Mouse (Mus musculus): Measurements from ENCODE around the gene Cd320.
"Not testable (repeated sequence)": the region's sequence is repeated elsewhere in the genome, so short reads cannot be mapped to it uniquely, and the experiment has no call there.

The Cd320 gene

GRCm38 (mm10) chr17:33826850-33827249 lies 16.0 kb upstream of the Cd320 start:
- DNase-seq: peak; percentile 76

GRCm38 (mm10) chr17:33828892-33829291 lies 14.0 kb upstream of the Cd320 start:
- DNase-seq: peak; percentile 83

DNA sequence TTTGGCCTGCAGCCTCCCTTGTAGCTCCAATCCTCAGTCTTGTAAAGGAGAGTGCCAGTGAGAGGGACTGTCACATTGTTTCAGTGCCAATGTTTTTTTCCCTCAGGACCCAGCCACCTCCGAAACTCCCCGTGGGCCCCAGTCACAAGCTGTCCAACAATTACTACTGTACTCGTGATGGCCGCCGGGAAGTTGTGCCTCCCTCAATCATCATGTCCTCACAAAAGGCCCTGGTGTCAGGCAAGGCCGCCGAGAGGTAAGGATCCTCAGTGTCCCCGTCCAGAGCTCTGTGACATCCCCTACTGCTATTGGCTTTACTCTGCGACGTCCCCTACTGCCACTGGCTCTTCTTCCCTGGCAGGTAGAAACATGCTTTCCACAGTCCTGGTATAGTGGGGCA lies 13.3 kb upstream of the Cd320 start:
- DNase-seq: no peak

GRCm38 (mm10) chr17:33844196-33844595 lies 1.3 kb downstream of the Cd320 start:
- no peak for DNase-seq

GRCm38 (mm10) chr17:33848139-33848538 lies 5.2 kb downstream of the Cd320 start:
- DNase-seq: no peak

- no peak for DNase-seq
These were observed 8.4 kb downstream of the Cd320 start for GRCm38 (mm10) chr17:33851331-33851730.

DNA sequence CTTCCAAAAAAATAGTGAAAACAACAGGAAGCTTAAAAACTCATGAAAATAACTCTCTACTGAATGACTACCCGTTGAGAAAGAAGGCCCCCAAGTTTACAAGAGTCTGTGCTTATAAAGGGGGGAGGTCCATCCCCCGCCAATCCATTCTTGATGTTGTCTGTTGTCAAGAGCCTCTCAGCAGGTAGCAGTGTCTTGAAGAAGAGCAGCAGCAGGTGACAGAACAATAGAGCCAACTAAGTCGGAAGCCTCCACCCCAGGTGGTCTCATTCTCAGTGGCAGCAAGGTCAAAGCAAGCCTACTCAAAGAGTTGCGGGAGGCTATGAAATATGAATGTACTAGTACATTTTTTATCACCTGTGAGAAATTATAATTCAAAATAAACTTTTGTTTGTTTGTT lies 14.9 kb downstream of the Cd320 start:
- no peak for DNase-seq

GRCm38 (mm10) chr17:33865330-33866030 lies 22.6 kb downstream of the Cd320 start:
- DNase-seq: peak; percentile 53

DNA sequence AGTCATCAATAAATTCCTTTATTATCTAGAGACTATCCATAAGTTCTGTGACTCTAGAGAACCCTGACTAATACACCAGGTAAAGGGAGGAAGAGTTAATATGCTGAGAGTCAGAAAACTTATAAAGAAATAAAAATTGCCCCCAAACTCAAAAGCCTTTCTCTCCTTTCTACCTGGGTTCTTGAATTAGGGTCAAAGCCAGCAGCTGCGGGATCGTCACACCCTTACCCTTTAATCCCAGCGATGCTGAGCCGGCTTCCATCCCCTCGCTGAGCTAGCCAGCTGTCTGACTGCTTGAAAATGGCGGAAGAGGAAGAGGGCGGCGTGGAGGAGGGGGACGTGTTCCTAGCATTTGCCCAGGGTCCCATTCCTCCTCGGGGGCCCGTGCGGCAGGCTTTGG lies 30.6 kb downstream of the Cd320 start, which contains the start of gene Gm7029:
TSS of gene Gm7029 (plus strand) at position 301 of the 400 bp plus-strand sequence.
- DNase-seq: not testable (repeated sequence)

GRCm38 (mm10) chr17:33874411-33874810 lies 31.5 kb downstream of the Cd320 start:
- DNase-seq: no peak

- not testable (repeated sequence) for DNase-seq
These were observed 32.9 kb downstream of the Cd320 start for GRCm38 (mm10) chr17:33875797-33876196.

DNA sequence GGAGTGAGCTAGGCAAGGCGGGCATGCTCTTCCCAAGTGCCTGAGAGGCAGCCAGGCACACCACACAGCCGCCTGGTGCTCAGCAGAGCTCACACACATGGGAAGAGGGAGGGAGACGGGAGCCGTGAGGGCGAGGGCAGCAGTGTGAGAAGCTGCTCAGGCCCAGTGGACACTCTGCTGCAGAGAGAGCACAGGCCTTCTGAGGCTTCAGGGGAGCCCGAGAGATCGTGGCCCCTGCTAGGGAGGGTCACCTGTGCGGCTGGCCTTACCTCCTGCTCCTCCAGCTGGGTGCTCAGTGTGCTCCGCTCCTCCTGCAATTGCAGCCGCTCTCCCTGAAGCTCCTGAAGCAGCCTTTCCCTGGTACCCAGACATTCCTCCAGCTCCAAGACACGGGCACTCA lies 41.4 kb downstream of the Cd320 start:
- not testable (repeated sequence) for DNase-seq

DNA sequence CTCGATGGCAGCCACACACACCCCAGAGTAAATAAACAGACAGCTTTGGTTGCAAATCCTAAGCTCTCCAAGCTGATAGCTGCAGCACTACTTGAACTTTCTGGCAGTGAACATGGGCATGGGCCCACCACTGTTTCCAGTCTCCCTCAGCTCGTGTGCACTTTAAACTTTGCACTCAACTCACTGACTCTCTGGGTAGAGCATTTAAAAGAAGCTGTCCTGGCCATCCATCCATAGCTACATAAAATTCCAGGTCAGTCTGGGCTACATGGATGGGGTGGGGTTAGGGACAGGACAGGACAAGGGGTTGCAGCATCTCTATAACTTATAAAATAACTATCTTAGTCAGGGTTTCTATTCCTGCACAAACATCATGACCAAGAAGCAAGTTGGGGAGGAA lies 44.9 kb downstream of the Cd320 start:
- not testable (repeated sequence) for DNase-seq

DNA sequence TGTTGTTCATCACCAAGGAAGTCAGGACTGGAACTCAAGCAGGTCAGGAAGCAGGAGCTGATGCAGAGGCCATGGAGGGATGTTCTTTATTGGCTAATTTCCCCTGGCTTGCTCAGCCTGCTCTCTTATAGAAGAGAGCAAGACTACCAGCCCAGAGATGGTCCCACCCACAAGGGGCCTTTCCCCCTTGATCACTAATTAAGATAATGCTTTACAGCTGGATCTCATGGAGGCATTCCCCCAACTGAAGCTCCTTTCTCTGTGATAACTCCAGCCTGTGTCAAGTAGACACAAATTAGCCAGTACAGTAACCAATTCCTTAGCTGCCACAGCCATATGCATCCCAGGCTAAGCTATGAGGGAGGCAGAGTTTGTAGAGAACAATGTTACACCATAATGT lies 45.3 kb downstream of the Cd320 start:
- not testable (repeated sequence) for DNase-seq

- not testable (repeated sequence) for DNase-seq
These were observed 47.1 kb downstream of the Cd320 start for GRCm38 (mm10) chr17:33889941-33890532.

DNA sequence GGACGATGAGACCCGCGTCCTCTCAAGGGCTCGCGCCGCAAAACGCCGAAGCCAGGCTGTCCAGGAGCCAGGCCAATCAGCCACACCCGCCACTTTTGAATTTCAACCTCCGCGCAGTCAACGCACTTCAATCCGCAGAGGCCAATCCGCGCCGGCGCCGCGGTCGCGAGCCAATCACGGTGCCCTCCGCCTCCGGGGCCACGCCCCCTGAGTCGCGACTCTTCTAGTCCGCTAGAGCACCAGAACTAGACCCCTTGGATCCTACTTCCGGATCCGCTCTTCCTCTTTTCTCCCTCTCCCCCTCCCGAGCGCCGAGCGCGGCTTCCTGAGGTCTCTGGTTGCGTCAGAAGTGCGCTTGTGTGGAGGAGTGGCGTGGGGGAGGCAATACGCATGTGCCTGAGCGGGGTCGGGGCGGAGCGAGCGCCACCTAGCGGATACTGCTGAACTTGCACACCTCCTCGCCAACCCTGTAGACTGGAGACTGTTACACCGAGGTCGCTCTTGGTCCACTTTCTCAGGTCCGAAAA lies 47.7 kb downstream of the Cd320 start, which contains the start of gene Kifc1:
TSS of gene Kifc1 (minus strand) at position 129 of the 527 bp plus-strand sequence.
- DNase-seq: peak; percentile 98

DNA sequence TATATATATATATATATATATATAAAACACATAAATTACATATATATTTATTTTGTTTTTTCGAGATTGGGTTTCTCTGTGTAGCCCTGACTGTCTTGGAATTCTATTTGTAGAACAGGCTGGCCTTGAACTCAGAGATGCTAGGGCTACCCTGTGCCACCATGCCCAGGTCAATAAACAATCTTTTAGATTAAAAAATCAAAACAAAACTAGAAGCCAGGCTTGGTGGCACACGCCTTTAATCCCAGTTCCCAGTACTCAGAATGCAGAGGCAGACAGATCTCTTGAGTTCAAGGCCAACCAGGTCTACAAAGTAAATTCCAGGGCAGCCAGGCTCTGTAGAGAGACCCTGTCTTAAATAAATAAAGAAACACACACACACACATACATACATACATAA lies 48.5 kb downstream of the Cd320 start:
- no peak for DNase-seq

DNA sequence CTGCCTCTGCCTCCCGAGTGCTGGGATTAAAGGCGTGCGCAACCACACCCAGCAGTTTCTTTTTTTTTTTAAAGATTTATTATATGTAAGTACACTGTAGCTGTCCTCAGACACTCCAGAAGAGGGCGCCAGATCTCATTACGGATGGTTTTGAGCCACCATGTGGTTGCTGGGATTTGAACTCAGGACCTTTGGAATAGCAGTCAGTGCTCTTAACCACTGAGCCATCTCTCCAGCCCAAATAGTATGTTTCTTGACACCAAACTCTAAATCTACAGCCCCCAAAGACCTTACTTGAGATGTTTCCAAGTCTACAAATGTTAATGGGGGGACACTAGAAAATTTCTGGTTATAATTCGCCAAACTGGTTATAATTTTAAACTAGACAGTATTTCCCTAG lies 49.0 kb downstream of the Cd320 start:
- not testable (repeated sequence) for DNase-seq

GRCm38 (mm10) chr17:33892429-33892828 lies 49.5 kb downstream of the Cd320 start:
- no peak for DNase-seq

DNA sequence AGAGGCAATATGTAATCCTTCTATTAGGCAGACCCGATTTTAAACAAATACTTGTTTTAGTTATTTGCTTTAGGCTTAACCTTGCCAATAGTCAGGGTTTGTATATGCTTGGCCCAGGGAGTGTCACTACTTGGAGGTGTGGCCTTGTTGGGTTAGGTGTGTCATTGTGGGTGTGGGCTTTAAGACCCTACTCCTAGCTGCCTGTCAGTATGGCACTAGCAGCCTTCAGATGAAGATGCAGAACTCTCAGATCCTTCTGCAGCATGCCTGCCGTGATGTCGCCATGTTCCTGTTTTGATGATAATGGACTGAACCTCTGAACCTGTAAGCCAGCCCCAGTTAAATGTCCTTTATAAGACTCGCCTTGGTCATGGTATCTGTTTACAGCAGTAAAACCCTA lies 50.1 kb downstream of the Cd320 start:
- DNase-seq: not testable (repeated sequence)

DNA sequence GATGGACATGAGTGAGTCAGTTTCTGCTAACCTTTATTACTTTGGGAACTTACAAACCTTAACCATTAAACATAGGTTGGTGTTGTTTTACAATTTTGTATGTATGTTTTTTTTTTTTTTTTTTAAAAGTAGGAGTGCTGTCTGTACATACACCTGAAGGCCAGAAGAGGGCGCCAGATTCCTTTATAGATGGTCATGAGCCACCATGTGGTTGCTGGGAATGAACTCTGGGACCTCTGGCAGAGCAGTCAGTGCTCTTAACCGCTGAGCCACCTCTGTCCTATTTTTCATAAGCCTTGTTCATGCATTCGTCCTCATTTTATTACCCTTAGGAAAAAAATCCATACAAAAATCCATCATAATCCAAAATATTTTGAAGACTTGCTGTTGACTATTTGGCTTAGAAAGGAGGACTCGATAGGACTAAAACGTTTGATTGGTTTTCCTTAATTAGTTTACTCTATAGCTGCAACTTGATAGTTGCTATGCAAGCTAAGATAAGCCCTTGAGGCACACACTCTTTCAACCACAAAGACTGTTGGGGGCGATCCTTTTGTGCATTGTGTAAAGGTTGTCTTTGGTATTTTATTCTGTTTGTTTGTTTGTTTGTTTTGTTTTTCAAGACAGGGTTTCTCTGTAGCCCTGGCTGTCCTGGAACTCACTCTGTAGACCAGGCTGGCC lies 54.4 kb downstream of the Cd320 start:
- DNase-seq: peak; percentile 37

DNA sequence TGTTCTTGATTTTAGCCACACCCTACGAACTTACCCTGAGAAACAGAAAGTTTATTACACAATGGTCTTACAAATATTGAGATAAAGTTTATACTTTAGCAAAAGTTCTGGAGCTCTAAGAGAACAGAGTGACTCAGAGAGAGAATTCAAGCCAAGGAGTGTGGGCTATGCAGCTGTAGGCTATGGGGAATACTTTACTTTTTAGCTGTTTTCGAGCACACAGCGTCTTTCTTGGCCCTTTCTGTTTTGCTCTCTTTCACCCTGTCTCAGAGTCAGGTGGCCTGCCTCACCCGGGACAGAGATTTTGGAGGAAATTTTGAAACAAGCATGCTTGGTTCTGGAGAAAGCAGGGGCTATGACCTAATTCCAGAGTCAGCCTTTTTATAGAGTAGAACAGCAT lies 55.3 kb downstream of the Cd320 start:
- not testable (repeated sequence) for DNase-seq

Measured in kidney, adult 18-20 months (tissue).